Mouse (Mus musculus): ENCODE measurements around the gene Cyp11a1.

Cyp11a1 gene

GRCm38 (mm10) chr9:57972776-57973439 lies 33.3 kb upstream of the Cyp11a1 start:
- DNase-seq (ENCODE audit: low spot score), result no peak

DNA sequence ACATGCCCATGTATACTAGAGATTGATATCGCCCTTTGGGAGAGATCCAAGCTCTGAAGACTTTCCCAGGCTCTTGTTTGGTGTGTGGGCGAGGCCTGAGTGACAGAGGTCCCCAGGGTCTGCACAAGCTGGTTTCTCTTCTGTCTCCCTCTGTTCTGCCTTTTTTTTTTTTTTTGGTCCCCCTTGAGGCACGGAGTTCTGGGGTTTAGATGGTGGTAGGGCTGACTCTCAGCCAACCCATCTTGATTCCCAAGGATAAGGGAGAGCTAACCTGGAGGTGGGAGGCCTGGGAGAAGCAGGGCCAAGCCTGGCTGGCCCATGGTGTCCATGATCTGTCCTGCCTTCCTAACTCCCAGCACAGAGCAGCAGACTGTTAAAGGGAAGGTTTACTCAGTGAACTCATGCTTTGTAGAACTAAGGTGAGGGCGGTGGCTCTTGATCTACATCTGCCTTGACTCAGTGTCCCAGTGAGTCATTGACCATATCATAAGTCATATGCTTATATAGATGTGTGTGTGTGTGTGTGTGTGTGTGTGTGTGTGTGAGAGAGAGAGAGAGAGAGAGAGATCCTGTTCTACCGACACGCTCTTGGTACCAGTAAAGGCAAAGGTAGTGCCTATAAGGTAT lies 32.7 kb upstream of the Cyp11a1 start:
- DNase-seq (ENCODE audit: low spot score), result no peak

DNA sequence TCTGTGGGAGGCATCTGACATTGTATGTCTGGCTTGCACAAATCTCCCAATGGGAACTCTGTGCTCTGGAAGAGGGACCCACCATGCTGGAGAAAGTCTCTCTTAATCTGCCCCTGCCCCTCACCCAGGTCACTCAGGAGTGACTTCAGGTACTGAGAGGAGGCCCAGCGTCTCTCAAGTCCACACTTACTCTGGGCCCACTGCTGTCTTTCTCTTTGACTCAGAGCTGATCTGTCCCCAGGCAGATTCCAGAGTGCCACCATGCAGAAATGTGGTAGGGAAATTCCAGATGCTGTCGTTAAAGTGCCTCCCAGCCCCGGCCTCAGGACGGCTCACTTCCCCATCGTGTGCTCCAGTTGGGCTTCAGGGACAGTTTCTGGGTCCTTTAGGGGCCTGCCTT lies 32.0 kb upstream of the Cyp11a1 start:
- no peak for DNase-seq (ENCODE audit: low spot score)

DNA sequence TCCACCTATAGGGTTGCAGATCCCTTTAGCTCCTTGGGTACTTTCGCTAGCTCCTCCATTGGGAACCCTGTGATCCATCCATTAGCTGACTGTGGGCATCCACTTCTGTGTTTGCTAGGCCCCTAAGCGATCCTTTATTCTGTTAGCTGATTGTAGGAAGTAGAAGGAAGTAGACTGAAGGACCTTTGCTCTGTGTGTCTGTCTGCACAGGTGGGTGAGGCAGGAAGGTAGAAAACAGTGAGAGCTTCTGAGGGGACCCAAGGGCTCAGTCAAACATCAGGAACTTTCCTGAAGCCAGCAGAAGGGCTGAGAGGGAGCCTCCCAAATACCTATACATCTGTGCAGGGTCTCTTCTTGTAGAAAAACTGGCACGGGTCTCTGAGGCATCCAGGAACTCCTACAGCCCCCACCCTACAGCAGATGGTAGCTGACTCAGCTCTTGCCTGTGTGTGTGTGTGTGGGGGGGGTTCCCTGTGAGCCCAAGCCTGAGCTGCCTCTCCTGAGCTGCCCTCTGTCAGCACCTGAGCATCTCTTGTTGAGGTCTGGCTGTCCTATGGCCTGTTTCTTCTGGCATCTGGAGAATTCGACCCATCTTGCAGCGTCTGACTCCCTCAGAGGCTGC lies 30.9 kb upstream of the Cyp11a1 start:
- no peak for DNase-seq (ENCODE audit: low spot score)

DNA sequence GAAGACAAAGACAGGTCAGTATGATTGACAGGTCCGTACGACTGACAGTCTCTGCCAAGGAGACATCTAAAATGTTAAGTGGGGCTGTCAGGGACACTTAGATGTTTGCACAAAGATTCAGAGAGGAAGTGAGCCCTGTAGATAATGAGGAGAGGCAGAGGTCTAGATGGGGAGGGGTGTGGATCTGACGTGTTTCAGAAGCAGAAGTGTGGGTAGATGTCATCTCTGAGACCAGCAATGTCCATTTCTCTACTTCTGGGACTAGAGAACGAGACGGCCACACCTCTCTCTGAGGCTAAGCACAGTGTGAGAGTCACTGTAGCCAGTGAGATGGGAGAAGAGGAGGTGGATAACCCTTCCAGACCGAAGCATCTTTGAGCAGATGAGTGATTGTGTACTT lies 28.2 kb upstream of the Cyp11a1 start:
- DNase-seq (ENCODE audit: low spot score), result no peak

DNA sequence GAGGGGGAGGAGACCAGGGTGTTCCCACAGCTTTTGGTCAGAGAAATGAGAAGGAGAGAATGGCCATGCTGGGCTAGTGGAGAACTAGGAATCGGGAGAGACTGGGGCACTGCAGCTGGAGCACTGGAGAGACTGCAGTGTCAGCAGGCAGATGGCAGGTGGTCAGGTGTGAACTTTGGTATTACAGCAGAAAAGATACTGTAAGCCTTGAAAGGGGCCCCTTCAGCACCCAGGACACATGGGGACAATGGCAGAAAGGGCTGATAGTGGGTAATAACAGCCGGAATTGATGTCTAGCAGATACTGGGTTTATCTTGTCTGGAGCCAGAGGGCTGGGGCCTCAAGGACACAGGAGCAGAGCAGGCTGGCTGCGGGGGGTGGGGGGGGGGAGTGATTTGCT lies 27.4 kb upstream of the Cyp11a1 start:
- DNase-seq (ENCODE audit: low spot score), result no peak

DNA sequence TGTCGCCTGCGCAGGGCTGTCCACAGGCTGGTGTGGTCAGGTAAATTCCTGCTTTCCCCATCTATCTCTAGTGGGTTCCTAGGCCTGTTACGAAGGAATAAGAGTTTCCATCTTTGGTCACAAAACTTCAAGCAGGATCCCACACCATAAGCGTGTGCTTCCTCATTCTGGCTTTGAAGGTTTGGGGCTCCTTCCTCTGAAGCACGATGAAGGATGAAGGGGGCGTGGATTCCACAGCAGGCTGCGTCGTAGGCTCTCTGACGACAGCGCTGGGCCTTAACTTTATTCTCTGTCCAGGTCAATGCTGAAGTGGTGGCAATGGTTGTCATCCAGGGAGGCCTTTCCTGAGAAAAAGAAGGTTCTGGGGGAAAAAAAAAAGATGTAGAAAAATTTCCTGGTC lies 25.6 kb upstream of the Cyp11a1 start:
- DNase-seq (ENCODE audit: low spot score), result no peak

DNA sequence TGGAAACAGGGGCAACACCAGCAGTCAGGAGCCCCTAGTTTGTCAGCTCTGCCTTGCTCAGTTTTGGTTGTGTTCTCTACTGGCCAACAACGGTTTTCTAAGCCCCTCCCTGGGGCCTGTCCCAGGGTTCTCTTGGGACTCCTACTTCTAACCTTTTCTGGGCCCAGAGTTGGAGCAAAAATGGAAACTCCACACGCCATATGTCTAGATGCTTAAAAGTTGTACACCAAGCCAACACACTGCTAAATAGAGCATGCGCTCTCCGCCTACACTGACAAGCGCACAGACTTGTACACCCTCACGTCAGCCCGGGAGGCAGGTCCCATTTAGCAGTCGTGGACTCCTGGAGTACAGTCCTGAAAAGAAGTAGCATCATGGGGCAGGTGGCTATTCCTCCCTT lies 20.9 kb upstream of the Cyp11a1 start:
- DNase-seq (ENCODE audit: low spot score), result no peak

DNA sequence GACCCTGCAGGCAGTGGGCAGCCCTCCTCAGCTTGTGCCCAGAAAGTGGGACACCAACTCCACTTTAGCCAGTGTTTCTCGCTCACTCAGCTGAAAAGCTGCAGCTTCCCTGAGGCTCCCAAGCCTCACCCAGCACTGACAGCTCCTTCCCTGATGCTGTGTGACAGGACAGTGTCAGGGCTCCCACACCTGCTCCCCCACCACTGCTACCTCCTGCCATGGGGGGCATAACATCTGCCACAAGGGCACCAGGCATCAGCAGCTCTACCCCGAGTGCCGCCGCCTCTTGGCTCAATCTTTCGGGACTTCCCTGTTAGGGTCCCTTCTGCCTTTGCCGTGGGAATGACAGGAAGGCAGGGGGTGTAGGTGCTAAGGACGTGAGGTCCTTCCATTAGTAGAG lies 19.9 kb upstream of the Cyp11a1 start:
- no peak for DNase-seq (ENCODE audit: low spot score)

- no peak for DNase-seq (ENCODE audit: low spot score)
Measured at GRCm38 (mm10) chr9:57988098-57988497, 18.1 kb upstream of the Cyp11a1 start.

DNA sequence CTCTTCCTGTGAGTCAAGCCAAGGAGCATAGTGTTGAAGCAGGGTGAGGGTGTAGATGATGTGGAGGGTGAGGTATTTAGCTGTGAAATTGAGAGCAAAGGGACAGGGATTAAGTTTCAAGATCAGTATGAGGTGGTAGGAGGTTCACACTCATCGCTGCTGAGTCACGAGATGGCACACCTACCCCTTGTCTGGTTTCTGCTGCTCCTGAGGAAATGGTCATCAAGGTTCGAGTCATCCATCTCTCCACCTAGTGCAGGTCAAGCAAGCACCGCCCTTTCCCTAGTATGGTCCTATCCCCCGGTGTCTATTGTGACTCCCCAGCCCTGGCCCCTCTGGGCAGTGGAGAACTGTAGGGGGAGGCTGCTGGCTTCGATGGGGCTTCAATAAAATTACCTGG lies 16.9 kb upstream of the Cyp11a1 start:
- no peak for DNase-seq (ENCODE audit: low spot score)

DNA sequence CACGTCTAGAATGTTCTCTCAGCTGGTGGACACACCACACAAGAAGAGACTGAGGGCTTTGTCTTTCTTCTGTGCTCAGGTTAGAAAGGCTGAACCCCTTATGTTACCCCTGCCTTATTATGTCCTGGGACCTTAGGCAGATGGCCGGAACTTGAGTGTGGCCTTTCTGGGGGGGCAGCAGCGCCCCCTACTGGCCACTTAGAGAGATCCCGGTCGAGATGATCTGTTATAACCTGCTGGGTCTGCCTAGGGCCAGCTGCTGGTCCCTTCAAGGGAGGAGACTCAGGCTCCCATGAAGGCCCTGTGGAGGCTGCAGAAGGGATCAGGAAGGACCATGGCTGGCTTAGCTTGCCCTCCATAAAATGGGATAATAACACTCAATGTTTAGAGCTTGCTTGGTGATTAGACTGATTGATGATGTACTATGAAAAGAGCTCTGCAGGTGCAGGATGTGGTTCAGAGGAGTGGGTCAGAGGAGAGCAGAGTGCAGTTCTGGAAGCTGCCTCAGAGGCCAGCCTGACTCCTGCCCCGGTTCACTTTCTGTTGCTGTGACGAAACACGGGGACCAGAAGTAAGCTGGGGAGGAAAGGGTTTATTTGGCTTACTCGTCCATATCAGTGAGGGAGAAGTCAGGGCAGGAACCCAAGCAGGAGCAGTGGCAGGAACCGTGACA lies 15.6 kb upstream of the Cyp11a1 start:
- DNase-seq (ENCODE audit: low spot score), result peak; percentile 83

DNA sequence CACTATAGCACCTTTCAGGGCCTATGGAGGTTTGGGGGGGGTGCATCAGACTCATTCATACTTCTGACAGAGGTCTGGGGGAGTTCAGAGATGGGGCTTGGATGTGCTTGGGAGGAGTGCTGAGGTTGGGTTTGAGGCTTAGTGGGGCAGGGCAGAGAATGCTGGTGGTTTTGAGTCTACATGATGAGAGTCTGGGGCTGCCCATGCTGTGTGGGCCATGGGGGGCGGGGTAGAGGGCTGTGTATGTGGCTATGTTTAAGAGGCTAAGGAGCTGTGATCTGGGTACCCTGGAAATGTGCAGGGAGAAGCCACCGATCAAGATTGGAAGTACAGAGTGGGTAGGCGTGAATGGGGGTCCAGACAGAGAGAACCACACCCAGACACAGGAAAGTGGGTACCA lies 14.2 kb upstream of the Cyp11a1 start:
- no peak for DNase-seq (ENCODE audit: low spot score)

DNA sequence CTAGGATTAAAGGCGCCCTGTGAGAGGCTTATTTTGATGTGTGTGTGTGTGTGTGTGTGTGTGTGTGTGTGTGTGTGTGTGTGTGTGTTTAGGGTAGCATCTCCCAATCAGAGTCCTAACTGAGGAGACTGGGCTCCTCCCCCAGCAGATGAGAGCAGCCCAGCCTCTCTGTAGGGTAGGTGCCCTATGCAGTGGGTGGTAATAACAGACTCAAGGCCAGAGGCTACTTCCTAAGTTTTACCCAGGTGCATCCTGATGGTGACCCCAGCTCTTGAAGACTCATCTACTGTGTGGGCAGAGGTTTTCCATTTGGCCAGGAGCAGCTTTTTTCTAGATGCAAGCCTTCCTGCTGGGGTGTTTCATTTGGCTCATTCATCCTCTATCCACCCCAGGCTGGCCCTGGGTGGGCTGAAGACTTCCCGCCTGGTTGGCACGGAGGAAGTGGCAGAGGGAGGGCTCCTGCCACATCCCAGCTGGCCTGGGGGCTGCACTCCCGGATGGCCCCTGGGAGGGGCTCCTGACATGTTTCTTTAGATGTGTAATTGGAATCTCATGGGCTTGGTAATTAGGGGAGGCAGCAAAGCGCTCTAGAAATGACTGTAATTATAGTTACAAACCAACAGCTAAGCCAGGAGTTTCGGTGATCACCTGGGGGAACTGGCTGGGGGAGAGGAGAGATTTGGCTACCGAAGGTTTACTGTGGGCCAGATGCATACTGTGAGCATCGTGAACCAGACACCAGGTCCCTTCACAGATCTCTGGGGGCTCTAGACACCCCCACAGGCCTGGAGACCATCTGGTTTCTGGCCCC lies 13.2 kb upstream of the Cyp11a1 start:
- DNase-seq (ENCODE audit: low spot score), result no peak

GRCm38 (mm10) chr9:57995282-57995681 lies 10.9 kb upstream of the Cyp11a1 start:
- peak; percentile 72 for DNase-seq (ENCODE audit: low spot score)

DNA sequence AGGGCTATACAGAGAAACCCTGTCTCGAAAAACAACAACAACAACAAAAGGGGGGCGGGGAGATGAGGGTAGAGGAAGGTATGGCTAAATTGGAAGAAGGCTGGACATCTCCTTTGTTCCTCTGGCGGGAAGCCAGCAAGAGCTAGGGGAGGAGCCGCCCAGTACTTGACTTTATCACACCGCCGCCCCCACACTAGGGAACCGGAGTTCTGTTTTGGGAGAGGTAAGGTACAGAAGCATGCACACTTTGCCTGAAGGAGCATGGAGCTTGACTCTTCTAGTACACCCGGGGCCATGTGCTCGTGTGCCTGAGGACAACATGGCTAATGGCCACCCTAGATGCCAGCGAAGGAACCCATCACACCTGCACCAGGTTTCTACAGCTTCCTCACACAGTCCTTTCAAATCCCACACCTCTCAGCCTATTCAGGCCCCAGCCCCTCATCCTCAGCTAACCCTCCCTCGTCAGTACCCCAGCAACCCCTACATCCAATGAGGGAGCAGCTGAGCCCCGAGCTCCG lies 8.6 kb upstream of the Cyp11a1 start:
- DNase-seq (ENCODE audit: low spot score), result no peak

GRCm38 (mm10) chr9:57998032-57998659 lies 8.1 kb upstream of the Cyp11a1 start:
- peak; percentile 90 for DNase-seq (ENCODE audit: low spot score)

GRCm38 (mm10) chr9:57998685-57999084 lies 7.5 kb upstream of the Cyp11a1 start:
- DNase-seq (ENCODE audit: low spot score), result no peak

DNA sequence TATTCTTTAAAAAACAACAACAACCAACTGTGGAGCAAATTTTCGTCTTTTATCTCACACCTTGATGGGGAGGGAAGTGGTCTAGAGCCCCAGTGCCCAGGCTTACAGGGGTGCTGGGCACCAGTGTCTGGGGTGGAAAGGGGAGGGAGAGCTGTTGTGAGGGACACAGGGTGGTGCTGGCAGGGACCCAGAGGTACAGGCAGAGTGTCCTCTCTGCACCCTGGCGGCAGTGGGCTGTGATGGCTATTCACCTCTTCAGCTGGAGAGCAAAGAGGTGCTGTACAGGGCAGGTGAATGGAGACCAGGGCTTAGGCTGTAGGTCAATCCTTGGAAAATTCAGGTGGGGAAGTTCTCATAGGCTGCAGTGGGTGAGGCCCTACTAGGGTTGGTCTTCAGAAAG lies 6.5 kb upstream of the Cyp11a1 start:
- DNase-seq (ENCODE audit: low spot score), result no peak

GRCm38 (mm10) chr9:58003272-58003671 lies 2.9 kb upstream of the Cyp11a1 start:
- no peak for DNase-seq (ENCODE audit: low spot score)

DNA sequence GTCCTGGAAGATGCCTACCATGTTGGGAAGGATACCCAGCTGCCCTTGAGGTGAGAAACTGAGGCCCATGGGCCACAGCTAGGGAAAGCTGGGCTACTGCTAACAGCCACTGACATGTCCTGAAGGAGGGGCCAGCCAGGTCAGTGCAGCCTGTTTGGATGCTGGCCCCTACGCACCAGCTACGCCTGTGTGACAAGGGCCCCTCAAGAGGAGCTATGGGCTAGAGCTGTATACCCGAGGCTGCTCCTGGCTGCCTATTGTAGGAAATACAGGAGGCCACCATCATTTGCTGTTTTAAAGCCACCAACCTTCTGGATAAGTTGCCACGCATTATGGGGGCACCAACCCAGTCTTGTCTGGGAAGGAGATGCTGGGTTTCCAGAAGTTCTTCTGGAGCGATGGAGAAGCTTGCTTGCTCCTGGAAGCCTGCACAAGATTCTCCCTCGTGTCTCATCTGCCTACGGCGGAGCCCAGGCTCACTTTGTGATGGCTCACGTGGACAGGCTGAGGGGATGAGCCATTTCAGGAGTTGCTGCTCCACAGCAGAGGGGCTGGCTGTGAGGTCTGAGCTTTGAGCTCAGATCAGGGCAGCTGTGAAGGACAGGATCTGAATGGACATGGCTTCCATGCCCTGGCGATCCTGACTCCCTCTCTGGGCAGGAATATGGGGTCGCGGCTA lies 2.3 kb downstream of the Cyp11a1 start:
- DNase-seq (ENCODE audit: low spot score), result no peak

Data from retina, embryonic 14.5 days (tissue).